Mouse (Mus musculus) MEL (cell line): ENCODE results near the gene Tmc6. TPM values are rescaled to one million over a fixed set of nuclear protein-coding genes. Genes with fewer than 3 reads are reported as not detected.

Experiments used
- CHD1 ChIP-seq: IDR thresholded peaks from 2 replicates; pipeline ENCODE4 v1.6.1; 2012; ENCODE audit warnings: low read depth, mild to moderate bottlenecking, inconsistent platforms, low read length, improper control_type of control experiment
- E2F4 ChIP-seq: IDR thresholded peaks from 2 replicates; pipeline ENCODE4 v1.6.1; 2011; ENCODE audit warnings: low read depth, low read length, improper control_type of control experiment, borderline replicate concordance
- ELF1 ChIP-seq: IDR thresholded peaks from 2 replicates; pipeline ENCODE4 v1.6.1; 2014; ENCODE audit warnings: low read depth, mild to moderate bottlenecking, inconsistent platforms, low read length, improper control_type of control experiment, moderate library complexity
- EP300 ChIP-seq, 2 experiments: IDR thresholded peaks; 2 replicates each; pipeline ENCODE4 v1.6.1; 2011; ENCODE audit warnings: improper control_type of control experiment in 2 of 2, low read length in 2 of 2, low read depth in 1 of 2, mild to moderate bottlenecking in 1 of 2
- ETS1 ChIP-seq: IDR thresholded peaks from 2 replicates; pipeline ENCODE4 v1.6.1; 2012; ENCODE audit warnings: low read depth, mild to moderate bottlenecking, inconsistent platforms, low read length, improper control_type of control experiment, moderate library complexity
- HCFC1 ChIP-seq: IDR thresholded peaks from 2 replicates; pipeline ENCODE4 v1.6.1; 2012; ENCODE audit warnings: low read depth, mild to moderate bottlenecking, inconsistent platforms, low read length, improper control_type of control experiment, moderate library complexity
- JUND ChIP-seq: IDR thresholded peaks from 2 replicates; pipeline ENCODE4 v1.6.1; 2011; ENCODE audit warnings: low read depth, mild to moderate bottlenecking, improper control_type of control experiment, low read length
- MAFK ChIP-seq: IDR thresholded peaks from 2 replicates; pipeline ENCODE4 v1.6.1; 2011; ENCODE audit warnings: low read depth, mild to moderate bottlenecking, low read length, improper control_type of control experiment, borderline replicate concordance
- MAX ChIP-seq: IDR thresholded peaks from 2 replicates; pipeline ENCODE4 v1.6.1; 2011; ENCODE audit warnings: low read length, improper control_type of control experiment
- MEF2A ChIP-seq: IDR thresholded peaks from 2 replicates; pipeline ENCODE4 v1.6.1; 2014; ENCODE audit warnings: low read depth, mild to moderate bottlenecking, inconsistent platforms, low read length, improper control_type of control experiment; ENCODE audit not compliant: poor library complexity, insufficient replicate concordance, severe bottlenecking; ENCODE audit errors: extremely low read depth
- MXI1 ChIP-seq: IDR thresholded peaks from 2 replicates; pipeline ENCODE4 v1.6.1; 2011; ENCODE audit warnings: mild to moderate bottlenecking, low read depth, low read length, improper control_type of control experiment
- NELFE ChIP-seq: IDR thresholded peaks from 2 replicates; pipeline ENCODE4 v1.6.1; 2011; ENCODE audit warnings: low read depth, low read length, improper control_type of control experiment
- NRF1 ChIP-seq: IDR thresholded peaks from 2 replicates; pipeline ENCODE4 v1.6.1; 2014; ENCODE audit warnings: low read depth, mild to moderate bottlenecking, inconsistent platforms, low read length, improper control_type of control experiment, moderate library complexity; ENCODE audit not compliant: poor library complexity, insufficient read depth, severe bottlenecking
- POLR2AphosphoS2 ChIP-seq: IDR thresholded peaks from 2 replicates; pipeline ENCODE4 v1.6.1; 2011; ENCODE audit warnings: low read length, improper control_type of control experiment
- RAD21 ChIP-seq: IDR thresholded peaks from 2 replicates; pipeline ENCODE4 v1.6.1; 2011; ENCODE audit warnings: mild to moderate bottlenecking, low read depth, low read length, improper control_type of control experiment
- SIN3A ChIP-seq: IDR thresholded peaks from 2 replicates; pipeline ENCODE4 v1.6.1; 2012; ENCODE audit warnings: low read length, improper control_type of control experiment, inconsistent platforms
- UBTF ChIP-seq: IDR thresholded peaks from 2 replicates; pipeline ENCODE4 v1.6.1; 2012; ENCODE audit warnings: low read depth, mild to moderate bottlenecking, inconsistent platforms, low read length, improper control_type of control experiment, moderate library complexity, borderline replicate concordance; ENCODE audit not compliant: insufficient read depth
- USF1 ChIP-seq: IDR thresholded peaks from 2 replicates; pipeline ENCODE4 v1.6.1; 2014; ENCODE audit warnings: low read depth, mild to moderate bottlenecking, inconsistent platforms, low read length, improper control_type of control experiment, moderate library complexity
- USF2 ChIP-seq, 2 experiments: IDR thresholded peaks; 2 replicates each; pipeline ENCODE4 v1.6.1; 2011 to 2012; ENCODE audit warnings: improper control_type of control experiment in 2 of 2, low read length in 2 of 2, borderline replicate concordance in 1 of 2, inconsistent platforms in 1 of 2, low read depth in 1 of 2, mild to moderate bottlenecking in 1 of 2; ENCODE audit not compliant: insufficient read depth in 1 of 2
- ZKSCAN1 ChIP-seq: IDR thresholded peaks from 2 replicates; pipeline ENCODE4 v1.6.1; 2012; ENCODE audit warnings: low read depth, mild to moderate bottlenecking, inconsistent platforms, low read length, improper control_type of control experiment, moderate library complexity
- ZMIZ1 ChIP-seq: IDR thresholded peaks from 2 replicates; pipeline ENCODE4 v1.6.1; 2012; ENCODE audit warnings: low read depth, mild to moderate bottlenecking, inconsistent platforms, low read length, improper control_type of control experiment, moderate library complexity
- ZNF384 ChIP-seq: IDR thresholded peaks from 2 replicates; pipeline ENCODE4 v1.6.1; 2012; ENCODE audit warnings: low read depth, mild to moderate bottlenecking, inconsistent platforms, low read length, improper control_type of control experiment
- polyA plus RNA-seq, 2 experiments: library from polyadenylated mRNA; stranded (reverse) in 1 of 2; unstranded in 1 of 2; fragments of >175 nt in 1 of 2; fragments of >200 nt in 1 of 2; gene quantifications; 2 replicates each; pipeline versions ENCODE4 v1.2.1 to v1.2.4; 2012; ENCODE audit warnings: low replicate concordance in 2 of 2, low read depth in 1 of 2; ENCODE audit not compliant: insufficient read length in 2 of 2, insufficient read depth in 1 of 2, missing spikeins in 1 of 2
- total RNA-seq: library from RNA; depleted of rRNA; stranded (reverse); fragments of 300-350 nt; gene quantifications from 2 replicates; pipeline ENCODE4 v1.2.3, GENCODE M21; 2012

Gene Tmc6
- total and polyA plus RNA-seq, 3 experiments, result 48.8 to 61.2 TPM; not detected in 1

DNA sequence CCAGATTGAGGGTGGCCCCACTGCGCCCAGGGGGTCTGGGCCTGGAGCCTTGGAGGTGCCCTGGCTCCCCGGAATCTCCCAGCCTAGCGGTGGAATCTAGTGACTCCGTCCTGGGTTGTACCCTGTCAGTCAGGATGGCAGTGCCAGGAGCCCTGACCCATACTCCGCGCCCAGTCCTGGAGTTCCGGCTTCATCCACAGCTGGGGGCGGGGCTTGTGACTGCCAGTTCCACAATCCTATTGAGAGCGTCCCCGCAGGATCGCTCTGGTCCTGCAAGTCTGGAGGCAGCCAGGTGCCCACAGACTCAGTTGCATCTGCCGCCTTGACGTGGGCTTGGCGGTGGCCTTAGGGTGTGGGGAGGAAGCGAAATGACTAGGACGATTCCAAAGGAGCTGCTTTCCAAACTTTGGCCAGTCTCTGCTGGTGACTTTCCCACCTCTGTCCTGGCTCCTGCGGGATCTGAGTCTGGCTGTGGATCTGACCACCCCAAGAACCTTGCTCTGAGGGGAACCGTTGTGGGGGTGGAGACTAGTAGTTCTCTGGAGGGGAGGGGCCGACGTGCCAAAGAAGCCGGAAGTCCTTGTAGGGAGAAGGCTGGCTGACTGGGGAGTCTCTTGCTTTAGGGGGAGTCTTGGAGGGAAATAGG is 28.5 kb upstream of the Tmc6 start (continued):
- TF ChIP-seq ZKSCAN1 (0 out of 2 replicates have a peak, but pooled peaks have one; percentile 18), UBTF (peak; percentile 88; the same call in 1 of the 2 replicates), ELF1 (peak; percentile 85), MAX (peak; percentile 8; the same call in 1 of the 2 replicates), MAFK (no peak), EP300 (IDR thresholded peaks at IDR 0.05; ENCODE audit: low read depth in 1 of 2, low read length in 2 of 2) (peak in 1 of 2 experiments; percentile 11; a peak in 1 of 4 replicates), CHD1 (no peak), JUND (no peak), MEF2A (no peak), NRF1 (no peak), MXI1 (no peak; the same call in 1 of the 2 replicates), USF2 (IDR thresholded peaks at IDR 0.05; ENCODE audit: borderline replicate concordance in 1 of 2, insufficient read depth in 1 of 2, low read depth in 1 of 2, low read length in 2 of 2) (no peak), USF1 (no peak), ETS1 (no peak), RAD21 (no peak), HCFC1 (peak; percentile 41; the same call in 1 of the 2 replicates), E2F4 (no peak), POLR2AphosphoS2 (peak; percentile 82; the same call in 1 of the 2 replicates), ZNF384 (no peak), ZMIZ1 (peak; percentile 33; the same call in 1 of the 2 replicates), NELFE (peak; percentile 63), SIN3A (peak; percentile 76)
